Mouse (Mus musculus): ENCODE measurements around the gene Ssxb10.
"Not testable (repeated sequence)": the region's sequence is repeated elsewhere in the genome, so short reads cannot be mapped to it uniquely, and the experiment has no call there.

Gene Ssxb10

DNA sequence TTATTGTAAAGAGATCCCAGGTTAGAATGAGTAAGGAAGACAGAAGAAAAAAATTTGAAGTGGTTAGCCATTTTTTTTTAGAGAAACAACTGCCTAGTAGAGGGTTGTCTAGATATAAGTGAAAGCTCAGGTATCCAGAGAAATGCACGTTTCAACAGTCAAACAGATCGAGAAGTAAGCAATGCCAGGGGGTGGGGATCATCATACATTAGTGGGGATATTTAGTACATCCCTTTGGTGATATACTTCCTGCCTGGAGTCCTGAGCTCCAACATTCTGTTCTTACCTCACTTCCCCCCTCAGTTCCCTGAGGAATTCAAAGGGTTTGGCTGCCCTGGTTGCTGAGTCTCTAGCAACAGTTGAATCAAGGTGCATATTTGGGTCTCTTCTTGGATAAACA lies at the start of gene Ssxb10:
Ssxb10 (plus strand) TSS at position 301 of the 400 bp plus-strand sequence.
- DNase-seq, result no peak

DNA sequence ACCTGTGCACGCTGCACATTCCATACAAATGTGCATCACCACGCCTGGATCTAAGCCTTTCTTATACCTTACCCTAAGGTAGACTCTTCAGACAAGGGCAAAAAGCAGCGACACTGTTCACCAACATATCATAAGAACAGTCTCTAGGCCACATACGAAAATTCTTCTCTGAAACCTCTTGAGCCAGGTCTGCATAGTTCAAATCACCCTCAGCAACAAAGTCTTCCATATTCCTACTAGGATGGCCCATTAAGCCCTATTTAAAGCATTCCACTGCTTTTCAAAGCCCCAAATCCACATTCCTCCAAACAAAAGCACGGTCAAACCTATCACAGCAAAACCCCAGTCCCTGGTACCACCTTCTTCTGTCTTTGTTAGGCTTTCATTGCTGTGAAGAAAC lies 38.6 kb upstream of the Ssxb10 start:
- DNase-seq, result no peak

DNA sequence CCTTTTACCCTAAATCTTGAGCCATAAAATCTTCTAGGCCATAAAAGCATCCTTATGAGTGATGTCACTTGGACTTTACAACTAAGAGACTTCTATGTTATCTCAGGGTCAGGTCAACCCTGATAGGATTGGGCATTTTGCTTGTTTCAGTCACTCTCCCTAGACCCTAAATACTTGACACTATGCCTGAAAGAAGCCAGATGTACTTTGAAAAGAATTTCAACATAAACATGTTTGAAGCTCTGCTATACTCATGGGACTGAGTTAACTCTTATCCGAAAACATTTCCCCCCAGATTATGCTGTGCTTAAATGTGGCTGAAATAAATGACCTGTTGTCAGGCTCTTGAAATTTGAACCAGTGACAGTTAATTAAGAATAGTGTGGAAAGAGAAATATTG lies 17.9 kb upstream of the Ssxb10 start:
- no peak for DNase-seq

DNA sequence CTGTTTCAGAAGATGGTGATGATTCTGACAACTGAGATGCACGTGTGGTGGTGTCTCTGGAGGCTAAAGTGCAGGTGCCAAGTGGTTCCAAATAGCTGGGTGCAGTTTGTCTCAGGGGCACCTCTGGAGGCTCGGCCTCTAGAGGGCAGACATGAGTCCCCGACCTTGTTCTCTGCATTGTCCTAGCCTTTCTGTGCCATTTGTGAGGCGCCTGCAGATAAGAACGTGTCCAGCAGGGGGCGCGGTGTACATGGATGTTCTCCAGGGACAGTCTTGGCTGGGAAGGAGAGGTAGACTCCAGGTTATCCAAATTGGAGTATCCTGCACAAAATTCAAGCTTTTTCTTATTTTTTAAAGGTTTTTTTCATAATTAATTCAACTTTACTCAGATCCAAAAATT lies 12.3 kb upstream of the Ssxb10 start:
- DNase-seq, result peak; percentile 83

DNA sequence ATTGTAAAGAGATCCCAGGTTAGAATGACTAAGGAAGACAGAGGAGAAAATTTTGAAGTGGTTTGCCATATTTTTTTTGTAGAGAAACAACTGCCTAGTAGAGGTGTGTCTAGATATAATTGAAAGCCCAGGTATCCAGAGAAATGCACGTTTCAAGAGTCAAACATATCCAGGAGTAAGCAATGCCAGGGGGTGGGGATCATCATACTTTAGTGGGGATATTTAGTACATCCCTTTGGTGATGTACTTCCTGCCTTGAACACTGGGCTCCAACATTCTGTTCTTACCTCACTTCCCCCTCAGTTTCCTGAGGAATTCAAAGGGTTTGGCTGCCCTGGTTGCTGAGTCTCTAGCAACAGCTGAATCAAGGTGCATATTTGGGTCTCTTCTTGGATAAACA lies 39.5 kb downstream of the Ssxb10 start, which contains the start of gene Ssxb9:
Ssxb9 (plus strand) TSS at position 301 of the 400 bp plus-strand sequence.
- DNase-seq, result not testable (repeated sequence)
